Mouse (Mus musculus) heart, adult 2 months (tissue): ENCODE measurements at regions not wholly inside any gene's neighbourhood (a gene's known extent, or its start where the extent isn't known, plus 50 kb on each side); places are given as distances from the start of the nearest gene placed in this dataset.

Experiments
- CTCF ChIP-seq: fragments of 200-600 bp; IDR thresholded peaks from 2 replicates; pipeline ENCODE4 v1.8.1; 2022; ENCODE audit warnings: antibody characterized with exemption, mild to moderate bottlenecking, moderate library complexity
- EP300 ChIP-seq: fragments of 200-500 bp; IDR thresholded peaks from 2 replicates; pipeline ENCODE4 v1.6.1; 2011; ENCODE audit warnings: low read depth, low read length, control low read depth; ENCODE audit not compliant: insufficient read depth
- POLR2A ChIP-seq: fragments of 200-500 bp; IDR thresholded peaks from 2 replicates; pipeline ENCODE4 v1.6.1; 2011; ENCODE audit warnings: mild to moderate bottlenecking, low read depth, low read length, control low read depth; ENCODE audit not compliant: insufficient read depth

DNA sequence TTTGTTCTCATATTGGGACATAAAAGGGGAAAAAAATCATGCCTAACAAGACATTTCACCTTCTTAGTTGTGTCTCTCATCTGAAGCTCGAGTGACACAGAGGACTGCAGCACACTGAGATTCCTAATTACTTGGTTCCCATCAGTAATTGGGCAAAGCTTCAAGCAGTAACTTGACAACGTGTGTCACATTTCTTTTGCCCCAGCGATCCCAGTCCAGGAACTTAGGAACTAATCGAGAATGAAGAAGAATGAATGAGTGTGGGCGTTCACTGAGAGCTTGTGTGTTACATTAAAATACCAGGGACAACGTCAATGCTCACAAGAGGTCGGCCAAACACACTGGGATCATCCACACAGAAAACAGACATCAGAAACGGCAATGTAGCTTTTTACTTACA lies 131.9 kb upstream of the Klf7 start:
- no peak for TF ChIP-seq CTCF
- TF ChIP-seq POLR2A: no peak
- no peak for TF ChIP-seq EP300
